Mouse (Mus musculus): ENCODE results near the gene Gm3646.

Gm3646 gene

GRCm38 (mm10) chr1:39805243-39805979 is at the start of gene Gm3646:
Gm3646 (minus strand) TSS chr1:39805332.
- no peak for DNase-seq (ENCODE audit: low spot score)

- DNase-seq (ENCODE audit: low spot score) = no peak
Observed at GRCm38 (mm10) chr1:39847066-39847465, 41.9 kb upstream of the Gm3646 start.

GRCm38 (mm10) chr1:39846031-39846550 is 41.0 kb upstream of the Gm3646 start:
- no peak for DNase-seq (ENCODE audit: low spot score)

- no peak for DNase-seq (ENCODE audit: low spot score)
Observed at GRCm38 (mm10) chr1:39843328-39843727, 38.2 kb upstream of the Gm3646 start.

DNA sequence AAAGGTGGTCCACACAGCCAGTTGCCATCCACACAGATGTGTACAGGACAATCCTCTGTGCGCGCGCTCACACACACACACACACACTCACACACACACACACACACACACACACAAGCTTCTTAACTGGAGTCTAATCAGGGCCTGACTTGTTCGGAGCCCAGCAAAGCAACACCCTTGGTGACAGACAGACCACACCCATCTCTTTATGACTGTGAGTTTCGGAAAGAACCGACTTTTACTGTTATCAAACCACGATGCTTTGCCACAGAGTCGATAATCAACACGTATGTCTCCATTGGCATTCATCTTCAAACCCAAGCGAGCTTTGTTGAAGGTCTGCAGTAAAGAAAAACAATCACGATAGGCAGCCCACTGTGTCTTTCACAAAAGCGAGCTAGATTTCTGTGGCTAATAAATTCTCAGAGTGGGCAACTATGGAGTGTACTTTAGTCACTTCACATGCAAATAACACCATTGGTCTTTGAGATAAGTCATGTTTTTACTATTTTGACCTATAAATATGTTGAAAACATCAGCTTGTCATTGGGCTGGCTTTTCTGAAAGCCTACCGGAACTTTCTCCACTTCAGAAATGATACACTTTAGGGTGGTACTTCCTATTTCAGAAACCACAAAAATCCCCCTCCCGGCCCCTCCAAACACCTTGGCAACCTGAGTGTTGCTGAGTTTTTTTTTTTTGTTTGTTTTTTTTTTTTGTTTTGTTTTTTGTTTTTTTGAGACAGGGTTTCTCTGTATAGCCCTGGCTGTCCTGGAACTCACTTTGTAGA is 37.3 kb upstream of the Gm3646 start:
- DNase-seq (ENCODE audit: low spot score) = no peak

DNA sequence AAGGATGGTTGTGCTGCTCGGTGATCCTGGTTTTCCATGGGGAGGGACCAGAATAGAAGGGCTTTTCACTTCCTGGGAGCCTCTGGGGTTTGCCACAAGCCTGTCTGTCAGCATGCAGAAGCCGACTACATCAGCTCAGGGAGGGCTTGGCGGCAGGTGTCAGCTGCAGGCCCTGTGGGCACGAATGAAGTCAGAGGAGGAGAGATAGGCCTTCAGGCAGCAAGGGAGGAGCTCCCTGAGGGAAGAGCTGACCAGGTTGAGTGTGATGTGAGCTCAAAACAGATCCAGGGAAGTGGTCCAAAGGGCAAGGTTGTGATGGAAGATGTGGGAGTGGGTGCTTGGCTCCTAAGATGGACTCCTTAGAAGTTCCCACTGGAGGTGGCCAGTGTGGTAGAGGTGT is 35.7 kb upstream of the Gm3646 start:
- DNase-seq (ENCODE audit: low spot score) = no peak

- no peak for DNase-seq (ENCODE audit: low spot score)
Observed at GRCm38 (mm10) chr1:39839838-39840237, 34.7 kb upstream of the Gm3646 start.

- no peak for DNase-seq (ENCODE audit: low spot score)
Observed at GRCm38 (mm10) chr1:39839217-39839616, 34.1 kb upstream of the Gm3646 start.

GRCm38 (mm10) chr1:39838487-39839169 is 33.5 kb upstream of the Gm3646 start:
- DNase-seq (ENCODE audit: low spot score) = no peak

DNA sequence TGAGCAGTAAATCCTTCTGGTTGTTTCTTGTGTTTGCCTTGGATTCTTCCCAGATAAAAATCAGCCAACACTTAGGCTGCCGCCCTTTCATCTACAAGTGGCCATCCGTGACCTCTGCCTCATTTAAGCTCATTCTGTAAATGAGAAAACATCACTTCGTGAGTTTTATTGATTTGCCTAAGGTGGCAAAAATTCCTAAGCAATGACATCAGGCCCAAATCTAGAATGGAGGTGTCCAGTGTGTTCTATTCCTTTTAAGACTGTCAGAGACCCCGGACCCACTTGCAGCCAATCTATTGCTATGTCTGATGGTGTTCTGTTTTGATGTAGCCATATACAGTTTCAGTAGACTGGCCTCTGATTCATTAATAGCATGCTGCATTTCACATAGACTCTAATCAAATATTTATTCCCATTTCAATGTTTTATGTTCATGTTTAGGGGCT is 26.5 kb upstream of the Gm3646 start:
- DNase-seq (ENCODE audit: low spot score) = no peak

DNA sequence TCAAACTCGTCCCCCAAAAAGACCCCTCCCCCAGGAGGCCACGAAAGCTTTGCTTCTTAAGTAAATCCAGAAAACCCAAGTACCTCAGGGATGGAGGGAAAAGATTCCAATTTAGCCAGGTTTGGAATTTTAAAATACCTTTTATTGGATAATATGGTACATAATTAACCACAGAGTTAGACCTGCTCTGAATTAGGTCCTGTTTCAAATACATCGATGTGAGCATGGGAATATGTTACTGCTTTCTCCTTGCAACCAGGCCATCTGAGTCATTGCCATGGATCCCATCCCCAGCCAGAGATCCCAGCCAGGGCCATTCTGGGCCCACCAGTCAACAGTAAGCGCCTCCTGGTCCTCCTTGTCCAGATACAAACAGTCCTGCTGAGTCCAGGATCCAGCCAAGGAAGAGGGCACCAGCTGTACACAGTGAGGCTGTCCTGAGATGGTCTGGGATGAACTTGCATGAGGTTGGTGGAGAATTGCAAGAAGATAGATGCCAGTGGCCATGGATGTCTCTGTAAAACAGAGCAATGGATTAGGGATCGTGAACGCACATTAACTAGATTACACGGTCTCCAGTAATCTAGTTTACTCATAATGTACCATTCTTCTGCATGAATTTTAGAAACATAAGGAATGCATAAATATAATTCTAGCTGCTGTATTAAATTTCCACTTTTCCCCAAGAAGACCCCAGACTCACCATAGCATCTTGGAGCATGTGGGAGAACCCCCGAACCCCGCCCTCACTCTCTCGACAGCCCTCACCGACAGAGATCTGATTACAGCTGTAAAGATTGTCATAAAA is 25.9 kb upstream of the Gm3646 start:
- no peak for DNase-seq (ENCODE audit: low spot score)

DNA sequence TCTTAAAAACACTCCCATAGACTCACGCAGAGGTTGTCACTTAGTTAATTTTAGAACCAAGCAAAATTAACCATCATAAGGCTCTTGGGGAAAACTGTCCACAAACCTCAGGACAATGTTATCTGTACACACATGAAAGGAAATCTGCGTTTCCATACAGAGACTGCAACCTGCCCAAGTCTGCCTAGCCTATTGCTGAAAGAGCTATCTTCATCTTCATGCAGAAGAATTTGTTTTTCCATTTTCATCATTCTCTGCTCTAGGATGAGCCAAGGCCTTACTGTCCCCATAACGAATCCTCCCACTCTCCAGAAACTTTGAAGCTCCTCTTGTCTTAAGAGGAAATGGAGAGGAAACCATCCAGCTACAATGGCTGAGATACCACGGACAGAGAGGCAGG is 19.8 kb upstream of the Gm3646 start:
- no peak for DNase-seq (ENCODE audit: low spot score)

- no peak for DNase-seq (ENCODE audit: low spot score)
Observed at GRCm38 (mm10) chr1:39824240-39824639, 19.1 kb upstream of the Gm3646 start.

GRCm38 (mm10) chr1:39819596-39819995 is 14.5 kb upstream of the Gm3646 start:
- no peak for DNase-seq (ENCODE audit: low spot score)

DNA sequence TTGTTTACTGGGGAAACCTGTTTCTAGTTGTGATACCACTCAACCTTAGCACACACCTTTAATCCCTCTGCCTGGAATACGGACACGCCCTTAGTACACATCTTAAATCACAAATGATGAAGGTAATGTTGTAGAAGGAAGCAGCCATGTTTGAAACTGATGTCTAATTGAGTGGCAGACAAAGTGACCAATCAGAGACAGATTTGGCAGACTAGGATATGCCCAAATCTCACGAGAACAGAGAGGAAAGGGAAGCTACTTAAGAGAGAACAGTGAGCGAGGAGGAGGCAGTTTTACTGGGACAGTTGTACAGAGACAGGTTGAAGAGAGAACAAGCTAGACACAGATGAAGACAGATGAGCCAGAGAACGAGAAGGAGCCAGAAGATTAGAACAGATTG is 10.6 kb upstream of the Gm3646 start:
- DNase-seq (ENCODE audit: low spot score) = peak; percentile 2

- DNase-seq (ENCODE audit: low spot score) = no peak
Observed at GRCm38 (mm10) chr1:39813067-39813466, 7.9 kb upstream of the Gm3646 start.

DNA sequence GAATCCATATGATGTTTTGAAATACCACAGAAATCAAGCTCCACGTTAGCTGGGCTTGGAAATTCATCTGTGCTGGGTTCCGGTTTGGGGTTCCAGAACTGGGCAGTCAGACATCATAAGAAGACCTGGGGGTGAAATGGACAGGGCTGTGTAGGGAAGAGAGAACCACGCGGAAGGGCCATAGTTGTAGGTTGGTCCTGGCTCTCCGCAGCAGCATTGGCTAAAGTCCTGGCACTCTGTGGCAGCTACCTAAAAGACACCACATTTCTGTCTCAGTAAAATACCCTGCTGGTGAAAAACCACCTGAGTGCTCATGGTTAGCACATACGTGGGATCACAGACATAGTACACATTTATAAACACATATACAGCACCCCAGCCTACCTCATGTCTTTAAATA is 343 bp downstream of the Gm3646 start:
- no peak for DNase-seq (ENCODE audit: low spot score)

GRCm38 (mm10) chr1:39802946-39803345 is 2.2 kb downstream of the Gm3646 start:
- no peak for DNase-seq (ENCODE audit: low spot score)

- no peak for DNase-seq (ENCODE audit: low spot score)
Observed at GRCm38 (mm10) chr1:39797496-39797895, 7.6 kb downstream of the Gm3646 start.

GRCm38 (mm10) chr1:39796765-39797164 is 8.4 kb downstream of the Gm3646 start:
- DNase-seq (ENCODE audit: low spot score) = no peak

DNA sequence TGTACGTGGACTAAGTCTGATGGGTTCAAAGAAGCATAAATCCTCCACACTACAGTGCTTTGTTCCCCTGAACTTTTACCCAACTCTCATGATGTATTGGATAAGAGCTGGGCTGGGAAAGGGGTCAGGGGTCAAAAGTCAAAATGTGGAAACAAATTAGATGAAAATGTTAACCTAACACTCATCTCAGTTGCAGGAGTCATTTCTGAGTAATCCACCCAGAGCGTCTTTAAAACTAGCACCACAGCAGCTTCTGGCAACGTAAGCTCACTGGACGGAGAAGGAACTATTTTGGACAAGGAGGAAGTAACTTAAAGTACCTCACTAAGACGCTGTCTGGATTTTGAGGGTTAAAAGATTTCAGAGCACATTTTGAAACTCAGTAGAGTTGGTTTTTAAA is 20.5 kb downstream of the Gm3646 start:
- DNase-seq (ENCODE audit: low spot score) = no peak

GRCm38 (mm10) chr1:39781835-39782234 is 23.3 kb downstream of the Gm3646 start:
- no peak for DNase-seq (ENCODE audit: low spot score)
